Mouse (Mus musculus) testis, adult 2 months (tissue): ENCODE data around the gene Ier2.

ENCODE experiments used
- CTCF ChIP-seq: fragments of 200-500 bp; IDR thresholded peaks from 2 replicates; pipeline ENCODE4 v1.5.1; 2012; ENCODE audit warnings: low read depth, mild to moderate bottlenecking, inconsistent platforms, low read length, moderate library complexity; ENCODE audit not compliant: control insufficient read depth, insufficient read depth, insufficient replicate concordance
- POLR2A ChIP-seq: fragments of 200-500 bp; IDR thresholded peaks from 2 replicates; pipeline ENCODE4 v1.6.1; 2012; ENCODE audit warnings: low read depth, mild to moderate bottlenecking, inconsistent platforms, low read length, moderate library complexity; ENCODE audit not compliant: control insufficient read depth

- no peak for TF ChIP-seq POLR2A
- no peak for TF ChIP-seq CTCF
These were observed 36.3 kb upstream of the Ier2 start for GRCm38 (mm10) chr8:84698929-84699401.
